Mouse (Mus musculus) forebrain, embryonic 13.5 days (tissue): ENCODE measurements around the gene Efcab14. TPM values are rescaled to one million over a fixed set of nuclear protein-coding genes. Genes with fewer than 3 reads are reported as not detected.

ENCODE experiments used
- ATAC-seq: fragments of 200-750 bp; cut with Nextera tagmentation; 2 replicates; pipeline ENCODE4 v1.8.0; 2017
- H3K27ac ChIP-seq: fragments of 300-500 bp; sonication (generic); 2 replicates; pipeline ENCODE4 v1.5.1; 2015; ENCODE audit warnings: inconsistent platforms, mild to moderate bottlenecking, moderate library complexity
- H3K27me3 ChIP-seq: fragments of 300-500 bp; sonication (generic); 2 replicates; pipeline ENCODE4 v1.6.1; 2015; ENCODE audit warnings: mild to moderate bottlenecking, inconsistent platforms
- H3K36me3 ChIP-seq: fragments of 300-500 bp; sonication (generic); 2 replicates; pipeline ENCODE4 v1.6.1; 2015; ENCODE audit warnings: mild to moderate bottlenecking, inconsistent platforms; ENCODE audit not compliant: poor library complexity, severe bottlenecking
- H3K4me1 ChIP-seq: fragments of 300-500 bp; sonication (generic); 2 replicates; pipeline ENCODE4 v1.6.1; 2015; ENCODE audit warnings: inconsistent platforms
- H3K4me2 ChIP-seq: fragments of 300-500 bp; sonication (generic); 2 replicates; pipeline ENCODE4 v1.6.1; 2015; ENCODE audit warnings: inconsistent platforms, mild to moderate bottlenecking, moderate library complexity
- H3K4me3 ChIP-seq: fragments of 300-500 bp; sonication (generic); 2 replicates; pipeline ENCODE4 v1.5.1; 2015; ENCODE audit warnings: mild to moderate bottlenecking, inconsistent platforms
- H3K9ac ChIP-seq: fragments of 300-500 bp; sonication (generic); 2 replicates; pipeline ENCODE4 v1.6.1; 2015; ENCODE audit warnings: mild to moderate bottlenecking, inconsistent platforms
- H3K9me3 ChIP-seq: fragments of 300-500 bp; sonication (generic); replicated peaks from 2 replicates; pipeline ENCODE4 v1.6.1; 2016; ENCODE audit warnings: inconsistent platforms
- WGBS: fragments of 180-500 bp; shearing (Covaris S2); methylation state at CpG from one replicate; pipeline ENCODE4 v1.1.7; 2015; 5-methylcytosine and 5-hydroxymethylcytosine counted together
- polyA plus RNA-seq: library from polyadenylated mRNA; unstranded; fragments of >200 nt; fragmentation: Nextera tagmentation; extraction: Ambion mirVana; gene quantifications from 2 replicates; pipeline ENCODE4 v1.2.1, GENCODE M21; 2015

The Efcab14 gene
- polyA plus RNA-seq: 23.6 and 23.7 TPM in 2 replicates

- Histone ChIP-seq H3K9me3 (no peaks in the 10 kb centered on the region), H3K4me2 (peak within 1 kb of the TSS; percentile 75), H3K36me3 (peaks cover 26% of the 10 kb centered on the region), H3K4me3 (peak within 1 kb of the TSS; percentile 75), H3K4me1 (peaks cover 19% of the 10 kb centered on the region), H3K9ac (peak within 1 kb of the TSS; percentile 85), H3K27me3 (0 out of 2 replicates have a peak, but pooled peaks cover 4% of the 10 kb centered on the region), H3K27ac (peak within 1 kb of the TSS; percentile 60; the same call in 1 of the 2 replicates)
- WGBS: 0% methylated on average over 45 of the region's 45 CpGs
- ATAC-seq: peak; percentile 100
Measured at GRCm38 (mm10) chr4:115737551-115738041, at the start of gene Efcab14. Gene Efcab14 (plus strand): TSS chr4:115737744.

- Histone ChIP-seq H3K4me2 (no peak overlapping the region), H3K27ac (no peak overlapping the region), H3K4me1 (no peaks in the 10 kb centered on the region), H3K9me3 (no peaks in the 10 kb centered on the region), H3K9ac (no peak overlapping the region), H3K36me3 (no peaks in the 10 kb centered on the region), H3K4me3 (no peak overlapping the region), H3K27me3 (no peaks in the 10 kb centered on the region)
- WGBS: 84% methylated on average over 3 of the region's 3 CpGs
- no peak for ATAC-seq
Measured at GRCm38 (mm10) chr4:115701468-115701867, 36.1 kb upstream of the Efcab14 start.

GRCm38 (mm10) chr4:115703927-115704505, 33.5 kb upstream of the Efcab14 start:
- no peak overlapping the region for H3K9ac ChIP-seq
- H3K36me3 ChIP-seq: no peaks in the 10 kb centered on the region
- ATAC-seq: no peak
- H3K27me3 ChIP-seq: no peaks in the 10 kb centered on the region
- no peaks in the 10 kb centered on the region for H3K4me1 ChIP-seq
- no peak overlapping the region for H3K27ac ChIP-seq
- WGBS: 81% methylated on average over 2 of the region's 2 CpGs
- no peak overlapping the region for H3K4me2 ChIP-seq
- no peaks in the 10 kb centered on the region for H3K9me3 ChIP-seq
- no peak overlapping the region for H3K4me3 ChIP-seq

GRCm38 (mm10) chr4:115708974-115709593, 28.5 kb upstream of the Efcab14 start:
- 73% methylated on average over 13 of the region's 13 CpGs for WGBS
- Histone ChIP-seq H3K4me3 (no peak overlapping the region), H3K36me3 (no peaks in the 10 kb centered on the region), H3K27me3 (no peaks in the 10 kb centered on the region), H3K27ac (no peak overlapping the region), H3K4me1 (no peaks in the 10 kb centered on the region), H3K4me2 (no peak overlapping the region), H3K9ac (no peak overlapping the region), H3K9me3 (no peaks in the 10 kb centered on the region)
- no peak for ATAC-seq

- no peak overlapping the region for H3K4me3 ChIP-seq
- no peaks in the 10 kb centered on the region for H3K9me3 ChIP-seq
- H3K36me3 ChIP-seq: no peaks in the 10 kb centered on the region
- no peak overlapping the region for H3K27ac ChIP-seq
- H3K27me3 ChIP-seq: no peaks in the 10 kb centered on the region
- 11% methylated on average over 12 of the region's 13 CpGs for WGBS
- H3K4me1 ChIP-seq: no peaks in the 10 kb centered on the region
- ATAC-seq: peak; percentile 50; the same call in 1 of the 2 replicates
- no peak overlapping the region for H3K9ac ChIP-seq
- H3K4me2 ChIP-seq: peak overlapping the region; percentile 52
Measured at GRCm38 (mm10) chr4:115709792-115710418, 27.6 kb upstream of the Efcab14 start.

GRCm38 (mm10) chr4:115728721-115729120, 8.8 kb upstream of the Efcab14 start:
- no peak for ATAC-seq
- Histone ChIP-seq H3K36me3 (no peaks in the 10 kb centered on the region), H3K4me3 (no peak overlapping the region), H3K27ac (no peak overlapping the region), H3K4me1 (no peaks in the 10 kb centered on the region), H3K27me3 (peaks cover 10% of the 10 kb centered on the region; the same call in 1 of the 2 replicates), H3K4me2 (no peak overlapping the region), H3K9me3 (no peaks in the 10 kb centered on the region), H3K9ac (no peak overlapping the region)
- WGBS: 15% methylated on average over 5 of the region's 5 CpGs

- no peaks in the 10 kb centered on the region for H3K9me3 ChIP-seq
- WGBS: 24% methylated on average over 7 of the region's 7 CpGs
Measured at GRCm38 (mm10) chr4:115731588-115732222, 5.8 kb upstream of the Efcab14 start.

GRCm38 (mm10) chr4:115732223-115732818, 5.2 kb upstream of the Efcab14 start:
- Histone ChIP-seq H3K27ac (no peak overlapping the region), H3K9me3 (no peaks in the 10 kb centered on the region), H3K27me3 (peaks cover 11% of the 10 kb centered on the region; the same call in 1 of the 2 replicates), H3K36me3 (no peaks in the 10 kb centered on the region), H3K4me2 (no peak overlapping the region), H3K4me3 (no peak overlapping the region), H3K4me1 (no peaks in the 10 kb centered on the region), H3K9ac (no peak overlapping the region)
- no peak for ATAC-seq
- WGBS: 74% methylated on average over 3 of the region's 3 CpGs

More at GRCm38 (mm10) chr4:115731588-115732222, 5.8 kb upstream of the Efcab14 start:
- Histone ChIP-seq H3K4me3 (no peak overlapping the region), H3K27me3 (peaks cover 11% of the 10 kb centered on the region; the same call in 1 of the 2 replicates), H3K36me3 (no peaks in the 10 kb centered on the region), H3K4me1 (no peaks in the 10 kb centered on the region), H3K4me2 (no peak overlapping the region), H3K27ac (no peak overlapping the region), H3K9ac (no peak overlapping the region)
- peak; percentile 79 for ATAC-seq

- H3K9me3 ChIP-seq: no peaks in the 10 kb centered on the region
- peaks cover 11% of the 10 kb centered on the region; the same call in 1 of the 2 replicates for H3K27me3 ChIP-seq
- H3K4me2 ChIP-seq: no peak overlapping the region
- no peak overlapping the region for H3K9ac ChIP-seq
- H3K36me3 ChIP-seq: no peaks in the 10 kb centered on the region
- peaks cover 7% of the 10 kb centered on the region for H3K4me1 ChIP-seq
- no peak overlapping the region for H3K27ac ChIP-seq
- H3K4me3 ChIP-seq: no peak overlapping the region
- ATAC-seq: no peak
- 73% methylated on average over 5 of the region's 5 CpGs for WGBS
Measured at GRCm38 (mm10) chr4:115733746-115734145, 3.8 kb upstream of the Efcab14 start.

GRCm38 (mm10) chr4:115734867-115735266, 2.7 kb upstream of the Efcab14 start:
- Histone ChIP-seq H3K4me2 (no peak overlapping the region), H3K9me3 (no peaks in the 10 kb centered on the region), H3K27me3 (peaks cover 11% of the 10 kb centered on the region; the same call in 1 of the 2 replicates), H3K9ac (no peak overlapping the region), H3K4me1 (peaks cover 18% of the 10 kb centered on the region), H3K4me3 (no peak overlapping the region), H3K36me3 (peaks cover under 1% of the 10 kb centered on the region; the same call in 1 of the 2 replicates), H3K27ac (no peak overlapping the region)
- ATAC-seq: no peak
- WGBS: 72% methylated on average over 4 of the region's 4 CpGs

GRCm38 (mm10) chr4:115738481-115738985, 989 bp downstream of the Efcab14 start:
- no peak for ATAC-seq
- H3K4me1 ChIP-seq: peaks cover 19% of the 10 kb centered on the region
- peak overlapping the region; percentile 85 for H3K9ac ChIP-seq
- peak overlapping the region; percentile 75 for H3K4me3 ChIP-seq
- peak overlapping the region; percentile 75 for H3K4me2 ChIP-seq
- no peaks in the 10 kb centered on the region for H3K9me3 ChIP-seq
- WGBS: 47% methylated on average over 13 of the region's 13 CpGs
- peaks cover 32% of the 10 kb centered on the region for H3K36me3 ChIP-seq
- no peak overlapping the region for H3K27ac ChIP-seq
- 0 out of 2 replicates have a peak, but pooled peaks cover 3% of the 10 kb centered on the region for H3K27me3 ChIP-seq
